Mouse (Mus musculus) heart, adult 9 months (tissue): ENCODE measurements at regions not wholly inside any gene's neighbourhood (a gene's known extent, or its start where the extent isn't known, plus 50 kb on each side); places are given as distances from the start of the nearest gene placed in this dataset.
A peak's percentile ranks its signal among the peaks of the same experiment; 100 is the strongest.
"Not testable (repeated sequence)": the region's sequence is repeated elsewhere in the genome, so short reads cannot be mapped to it uniquely, and the experiment has no call there.

ENCODE experiments used
- DNase-seq, 2 experiments: peaks; one replicate each; pipeline ENCODE4 v3.0.0; 2022; ENCODE audit warnings: low spot score in 2 of 2

- no peak for DNase-seq
These were observed 126.3 kb upstream of the Lnx1 start for GRCm38 (mm10) chr5:74829003-74829402.

GRCm38 (mm10) chr5:74827944-74828343, 125.2 kb upstream of the Lnx1 start:
- no peak for DNase-seq

- no peak for DNase-seq
These were observed 123.0 kb upstream of the Lnx1 start for GRCm38 (mm10) chr5:74825517-74826254.

- DNase-seq: no peak
These were observed 121.0 kb upstream of the Lnx1 start for GRCm38 (mm10) chr5:74823719-74824118.

GRCm38 (mm10) chr5:74821969-74822368, 119.3 kb upstream of the Lnx1 start:
- no peak for DNase-seq

- DNase-seq: no peak
These were observed 113.8 kb upstream of the Lnx1 start for GRCm38 (mm10) chr5:74816523-74816922.

- DNase-seq: no peak
These were observed 110.7 kb upstream of the Lnx1 start for GRCm38 (mm10) chr5:74813396-74813795.

GRCm38 (mm10) chr5:74811046-74811445, 108.3 kb upstream of the Lnx1 start:
- no peak for DNase-seq

GRCm38 (mm10) chr5:74807581-74808221, 105.0 kb upstream of the Lnx1 start:
- no peak for DNase-seq

GRCm38 (mm10) chr5:74801946-74802345, 99.2 kb upstream of the Lnx1 start:
- DNase-seq: no peak

- DNase-seq: no peak
These were observed 97.6 kb upstream of the Lnx1 start for GRCm38 (mm10) chr5:74800351-74800750.

- no peak for DNase-seq
These were observed 93.8 kb upstream of the Lnx1 start for GRCm38 (mm10) chr5:74796421-74797067.

GRCm38 (mm10) chr5:74794726-74795125, 92.0 kb upstream of the Lnx1 start:
- DNase-seq: peak; percentile 62

- peak; percentile 44 to 56 for DNase-seq
These were observed 90.7 kb upstream of the Lnx1 start for GRCm38 (mm10) chr5:74793431-74793830.

GRCm38 (mm10) chr5:74792936-74793335, 90.2 kb upstream of the Lnx1 start:
- peak in 1 of 2 experiments; percentile 35 for DNase-seq

- DNase-seq: peak; percentile 96 to 97
These were observed 89.6 kb upstream of the Lnx1 start for GRCm38 (mm10) chr5:74792301-74792700.

- DNase-seq: not testable (repeated sequence)
These were observed 87.8 kb upstream of the Lnx1 start for GRCm38 (mm10) chr5:74790501-74790900.

GRCm38 (mm10) chr5:74783906-74784305, 81.2 kb upstream of the Lnx1 start:
- DNase-seq: peak; percentile 40 to 63

GRCm38 (mm10) chr5:74778076-74778465, 75.4 kb upstream of the Lnx1 start:
- no peak for DNase-seq

GRCm38 (mm10) chr5:74777381-74778075, 74.8 kb upstream of the Lnx1 start:
- no peak for DNase-seq

- no peak for DNase-seq
These were observed 73.4 kb upstream of the Lnx1 start for GRCm38 (mm10) chr5:74776081-74776480.

- DNase-seq: no peak
These were observed 72.9 kb upstream of the Lnx1 start for GRCm38 (mm10) chr5:74775596-74775995.
